Comparison of ENCODE assay signal across 22 mouse cellular contexts in genomic region chr13:111470562-111471237, GRCm38 (mm10). TPM values are rescaled to one million over a fixed set of nuclear protein-coding genes. Genes with fewer than 3 reads are reported as not detected.
DNase-seq lines count a peak whose midpoint lies in the region; ATAC-seq and TF ChIP-seq lines count a peak whose summit lies in the region.
"Had no signal": no experiment of that assay in that cellular context is flagged by ENCODE, and none has a peak within 500 bp of the region (broad histone marks: within the 10 kb centered on the region; RNA-seq: fewer than 3 reads in every experiment).

No protein-coding gene starts in this region.

- in situ Hi-C loops in CH12.LX (cut with MboI; ENCODE audit: low pct_ligation_motif_present, low pct_unique_long_range_greater_than_20kb, low sequenced_read_pairs), result no loop called here

- TF ChIP-seq RAD21 in CH12.LX (IDR thresholded peaks at IDR 0.05; ENCODE audit: low read depth, low read length) (no peak), MEL (IDR thresholded peaks at IDR 0.05; ENCODE audit: low read depth, low read length) (no peak)

- H3K4me1 ChIP-seq in CH12.LX (ENCODE audit: control insufficient read depth in 1 of 2, insufficient read depth in 2 of 2) (peaks cover 2 to 76% of the 10 kb centered on the region in 2 experiments), MEL (ENCODE audit: control insufficient read depth in 1 of 2, insufficient read depth in 2 of 2, low read length in 2 of 2) (peaks cover 6 to 32% of the 10 kb centered on the region in 2 experiments)
- H3K4me1 ChIP-seq: embryonic facial prominence, embryonic 10.5 days had no signal

- H3K9ac ChIP-seq in CH12.LX (ENCODE audit: insufficient read depth, low read depth) (no peak overlapping the region), MEL (ENCODE audit: control insufficient read depth, low read depth, low read length, poor library complexity, severe bottlenecking) (no peak overlapping the region)
- H3K9ac ChIP-seq: embryonic facial prominence, embryonic 12.5 days; forebrain, embryonic 13.5 days; forebrain, embryonic 15.5 days; forebrain, postnatal 0 days had no signal

- H3K27me3 ChIP-seq in CH12.LX (replicated peaks), result no peaks in the 10 kb centered on the region
- no peaks in the 10 kb centered on the region for H3K27me3 ChIP-seq in MEL (ENCODE audit: control insufficient read depth in 1 of 2, insufficient read depth in 2 of 2, low read length in 2 of 2)
- H3K27me3 ChIP-seq in splenic B cell, adult 2 months (ENCODE audit: control insufficient read depth, insufficient read depth, low read length, poor library complexity, severe bottlenecking), result no peaks in the 10 kb centered on the region
- H3K27me3 ChIP-seq: embryonic facial prominence, embryonic 12.5 days; forebrain, embryonic 13.5 days; forebrain, embryonic 15.5 days had no signal

- H3K9me3 ChIP-seq in CH12.LX (replicated peaks; ENCODE audit: low read length) (no peaks in the 10 kb centered on the region), MEL (replicated peaks; ENCODE audit: insufficient read depth, low read length) (no peaks in the 10 kb centered on the region)
- H3K9me3 ChIP-seq: embryonic facial prominence, embryonic 10.5 days; embryonic facial prominence, embryonic 12.5 days; forebrain, embryonic 13.5 days; forebrain, embryonic 15.5 days; G1E had no signal

- dilution Hi-C loops in CH12.LX (cut with MboI; ENCODE audit: extremely low pct_ligation_motif_present, extremely low pct_unique_long_range_greater_than_20kb, low sequenced_read_pairs), result no loop called here

- peaks cover 79% of the 10 kb centered on the region for H3K79me2 ChIP-seq in CH12.LX (replicated peaks; ENCODE audit: control insufficient read depth, extremely low read depth, insufficient read depth, poor library complexity, severe bottlenecking)
- peaks cover 71% of the 10 kb centered on the region for H3K79me2 ChIP-seq in MEL (ENCODE audit: control insufficient read depth, insufficient read depth, low read length, poor library complexity)

- H3K27ac ChIP-seq in CH12.LX (ENCODE audit: insufficient read depth, low read depth) (no peak overlapping the region), MEL (ENCODE audit: control insufficient read depth, low read depth, low read length) (no peak overlapping the region)
- H3K27ac ChIP-seq: embryonic facial prominence, embryonic 10.5 days; embryonic facial prominence, embryonic 12.5 days; forebrain, embryonic 13.5 days; forebrain, embryonic 15.5 days had no signal

- H3K36me3 ChIP-seq in CH12.LX (replicated peaks in 1 of 2; ENCODE audit: control insufficient read depth in 1 of 2, insufficient read depth in 1 of 2, low read length in 1 of 2), result peaks cover 8 to 23% of the 10 kb centered on the region in 2 experiments
- H3K36me3 ChIP-seq in MEL (ENCODE audit: control insufficient read depth in 1 of 2, insufficient read depth in 2 of 2, low read length in 2 of 2), result peaks cover 40 to 58% of the 10 kb centered on the region in 2 experiments
- peaks cover 4% of the 10 kb centered on the region; the same call in 1 of the 2 replicates for H3K36me3 ChIP-seq in splenic B cell, adult 2 months (ENCODE audit: control insufficient read depth, insufficient read depth, low read length, poor library complexity, severe bottlenecking)

- TF ChIP-seq POLR2A in CH12.LX (IDR thresholded peaks at IDR 0.05; ENCODE audit: low read depth, low read length) (no peak; the same call in 1 of the 2 replicates), MEL (IDR thresholded peaks at IDR 0.05; ENCODE audit: control insufficient read depth in 1 of 2, insufficient read depth in 1 of 2, low read depth in 1 of 2, low read length in 2 of 2, poor library complexity in 1 of 2) (no peak)

- H3K4me3 ChIP-seq in CH12.LX (replicated peaks in 1 of 3; ENCODE audit: low read depth in 2 of 3, low read length in 2 of 3, poor library complexity in 1 of 3) (no peak overlapping the region), MEL (ENCODE audit: control insufficient read depth in 1 of 2, insufficient read depth in 1 of 2, low read depth in 2 of 2, low read length in 2 of 2) (no peak overlapping the region)
- H3K4me3 ChIP-seq: embryonic facial prominence, embryonic 10.5 days; embryonic facial prominence, embryonic 12.5 days; forebrain, embryonic 13.5 days; forebrain, embryonic 15.5 days had no signal

- peak; percentile 49 for DNase-seq in CH12.LX (ENCODE audit: extremely low read depth)
- no peak for DNase-seq in MEL (ENCODE audit: low read depth, low spot score)
- peak; percentile 26 for DNase-seq in splenic B cell, adult 2 months (ENCODE audit: low read depth, low spot score)
- DNase-seq in gastrocnemius, postnatal 4 days (ENCODE audit: low spot score in 2 of 2), result no peak
- no peak for DNase-seq in cerebellum, postnatal 10 days
- DNase-seq: adrenal gland, adult 2 months; adrenal gland, postnatal 10 days; adrenal gland, postnatal 25 days; B cell, adult 2 months; cerebellum, adult 11 months; cerebellum, adult 18-20 months; cerebellum, adult 8-10 months; cerebellum, adult 9-11 months; cerebellum, postnatal 25 days; forebrain, postnatal 0 days had no signal

- ATAC-seq in megakaryocyte progenitor cell, adult 5-6 weeks (replicated peaks; ENCODE audit: poor library complexity), result no peak
- ATAC-seq: CD4-positive, CD25-positive, alpha-beta regulatory T cell, adult 4 months; forebrain, embryonic 13.5 days; forebrain, embryonic 15.5 days; forebrain, postnatal 0 days had no signal

- no peak overlapping the region for H3K4me2 ChIP-seq in CH12.LX (ENCODE audit: insufficient read depth, low read depth, poor library complexity, severe bottlenecking)
- H3K4me2 ChIP-seq: embryonic facial prominence, embryonic 12.5 days; forebrain, embryonic 13.5 days; forebrain, embryonic 15.5 days had no signal

- TF ChIP-seq CTCF in CH12.LX (conservative IDR thresholded peaks at IDR 0.05 in 1 of 2, IDR thresholded peaks at IDR 0.05 in 1 of 2; ENCODE audit: low read depth in 2 of 2, low read length in 2 of 2) (no peak), MEL (IDR thresholded peaks at IDR 0.05 in 2 of 3, conservative IDR thresholded peaks at IDR 0.05 in 1 of 3; ENCODE audit: control insufficient read depth in 1 of 3, insufficient read depth in 1 of 3, low read depth in 2 of 3, low read length in 3 of 3, poor library complexity in 1 of 3, severe bottlenecking in 1 of 3) (no peak)

- TF ChIP-seq EP300 in CH12.LX (IDR thresholded peaks at IDR 0.05; ENCODE audit: low read length) (peak; percentile 49; the same call in 1 of the 2 replicates), MEL (IDR thresholded peaks at IDR 0.05; ENCODE audit: low read depth in 1 of 2, low read length in 2 of 2) (no peak)

TF ChIP-seq in CH12.LX, 34 proteins besides CTCF, POLR2A, EP300 and RAD21 (continues in another document):
- TF ChIP-seq MAX (IDR thresholded peaks at IDR 0.05; ENCODE audit: low read length), result no peak
- no peak for TF ChIP-seq JUN (IDR thresholded peaks at IDR 0.05; ENCODE audit: insufficient read depth, low read depth, low read length)
- TF ChIP-seq ELF1 (IDR thresholded peaks at IDR 0.05; ENCODE audit: low read depth, low read length), result no peak
- TF ChIP-seq ZC3H11A (IDR thresholded peaks at IDR 0.05; ENCODE audit: low read depth, low read length), result no peak
- TF ChIP-seq HCFC1 (IDR thresholded peaks at IDR 0.05; ENCODE audit: low read depth, low read length), result no peak
- TF ChIP-seq ZNF384 (IDR thresholded peaks at IDR 0.05; ENCODE audit: low read depth, low read length), result peak; percentile 66; the same call in 1 of the 2 replicates
- no peak for TF ChIP-seq ZKSCAN1 (IDR thresholded peaks at IDR 0.05; ENCODE audit: borderline replicate concordance, low read depth, low read length)
- TF ChIP-seq PAX5 (IDR thresholded peaks at IDR 0.05; ENCODE audit: low read length), result no peak
- TF ChIP-seq IRF4 (IDR thresholded peaks at IDR 0.05; ENCODE audit: low read depth, low read length), result no peak
- no peak for TF ChIP-seq ZMIZ1 (IDR thresholded peaks at IDR 0.05; ENCODE audit: low read depth, low read length)
- peak; percentile 75 for TF ChIP-seq ETS1 (conservative IDR thresholded peaks at IDR 0.05; ENCODE audit: low read depth, low read length)
- no peak for TF ChIP-seq JUND (conservative IDR thresholded peaks at IDR 0.05; ENCODE audit: low read depth, low read length)
- no peak for TF ChIP-seq NELFE (IDR thresholded peaks at IDR 0.05; ENCODE audit: low read depth, low read length)
- TF ChIP-seq UBTF (IDR thresholded peaks at IDR 0.05; ENCODE audit: low read depth, low read length), result no peak

TF ChIP-seq in MEL, 35 proteins besides CTCF, POLR2A, EP300 and RAD21:
- TF ChIP-seq NELFE (IDR thresholded peaks at IDR 0.05; ENCODE audit: low read depth, low read length), result no peak
- no peak for TF ChIP-seq USF1 (IDR thresholded peaks at IDR 0.05; ENCODE audit: low read depth, low read length)
- no peak for TF ChIP-seq TAL1 (IDR thresholded peaks at IDR 0.05; ENCODE audit: low read length)
- no peak for TF ChIP-seq JUND (IDR thresholded peaks at IDR 0.05; ENCODE audit: low read depth, low read length)
- TF ChIP-seq MXI1 (IDR thresholded peaks at IDR 0.05; ENCODE audit: low read depth, low read length), result no peak
- TF ChIP-seq ZNF384 (IDR thresholded peaks at IDR 0.05; ENCODE audit: low read depth, low read length), result peak; percentile 83
- TF ChIP-seq TCF12 (IDR thresholded peaks at IDR 0.05; ENCODE audit: low read depth, low read length), result no peak

RNA-seq across cellular contexts. Expression of gene Gpbp1, which starts 19.2 kb away (rescaled TPM):
- total RNA-seq in CH12.LX (2012; rRNA removed), result 43.3 and 50.4 TPM in 2 replicates
- total RNA-seq in CH12.LX (2014; rRNA removed), result 96.1 and 107 TPM in 2 replicates
- polyA plus RNA-seq in CH12.LX (2012; ENCODE audit: insufficient read length, low read depth), result 85.7 and 99.6 TPM in 2 replicates
- 58.2 and 60.9 TPM in 2 replicates for total RNA-seq in MEL (2012; rRNA removed)
- 100 to 1,000 TPM in 1 of 2 experiments, 10 to 100 TPM in 1; 76.3 to 648 TPM for polyA plus RNA-seq in MEL (2012; ENCODE audit: insufficient read depth in 1 of 2, insufficient read length in 2 of 2, low read depth in 1 of 2, low replicate concordance in 2 of 2, missing spikeins in 1 of 2)
- 98.7 and 111 TPM in 2 replicates for total RNA-seq in megakaryocyte progenitor cell, adult 5-6 weeks (2015)
- 125 and 164 TPM in 2 replicates for total RNA-seq in megakaryocyte progenitor cell, adult 5-6 weeks (2017)
- total RNA-seq in gastrocnemius, postnatal 4 days (2021), result 10 to 100 TPM; 64.9 to 74.7 TPM

Comparison
In these comparisons a context has a peak if more than half of its experiments do, and no peak if none do; other contexts are left out.
1. DNase-seq: peak in CH12.LX (single experiment) and splenic B cell, adult 2 months (single experiment); none in MEL (single experiment), gastrocnemius, postnatal 4 days (0 of 2) and cerebellum, postnatal 10 days (0 of 2).
2. Of the 35 proteins assayed by ChIP-seq in both MEL and CH12.LX: peak only in MEL: none; only in CH12.LX: EP300, ETS1, SIN3A and TCF12; in both: ZNF384; in neither: 30.